ENCODE assay signal across 10 mouse cellular contexts in the genomic region with DNA sequence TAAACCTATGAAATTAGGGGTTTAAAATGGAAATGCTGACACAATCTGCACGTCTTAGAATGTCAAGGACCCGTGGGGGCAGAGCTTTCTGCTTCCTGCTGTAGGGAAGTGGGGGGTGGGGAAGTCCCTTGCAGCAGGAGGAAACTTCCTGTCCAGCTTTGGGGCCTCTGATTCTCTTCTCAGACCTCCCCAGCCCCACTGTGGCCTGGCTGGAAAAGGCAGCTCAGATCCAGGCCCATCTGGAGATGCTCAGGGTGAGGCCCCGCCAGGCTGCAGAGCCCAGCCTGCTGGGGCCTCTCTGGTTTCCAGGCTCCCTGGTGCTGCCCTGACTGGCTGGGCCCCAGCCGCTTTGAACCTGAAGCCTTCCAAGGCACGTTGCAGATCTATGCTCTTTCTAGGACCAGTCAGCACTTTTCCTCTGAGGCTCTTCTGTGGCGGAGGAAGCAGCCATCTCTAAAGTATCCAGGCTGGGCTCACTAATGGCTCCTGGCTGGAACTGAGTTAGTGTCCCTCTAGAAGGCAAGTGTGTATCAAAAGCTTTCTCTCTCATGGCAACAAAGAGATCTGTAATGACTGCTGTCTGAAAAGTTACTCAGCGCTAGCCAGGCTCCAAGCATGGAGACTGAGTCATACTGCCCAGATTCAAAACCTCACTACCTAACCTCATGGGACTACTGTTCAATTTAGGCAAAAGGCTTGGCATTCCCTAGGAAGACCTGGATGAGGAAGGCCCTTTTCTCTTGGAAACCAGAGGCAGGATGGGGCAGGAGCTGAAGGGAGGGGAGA. TPM values are rescaled to one million over a fixed set of nuclear protein-coding genes. Genes with fewer than 3 reads are reported as not detected.
DNase-seq lines count a peak whose midpoint lies in the region; ATAC-seq and TF ChIP-seq lines count a peak whose summit lies in the region.
"Had no signal": no experiment of that assay in that cellular context is flagged by ENCODE, and none has a peak within 500 bp of the region (broad histone marks: within the 10 kb centered on the region; RNA-seq: fewer than 3 reads in every experiment).

No protein-coding gene starts in this region.

- 33% methylated on average over 7 of the region's 7 CpGs for WGBS in heart, embryonic 11.5 days (ENCODE audit: insufficient replicate concordance)
- 22% methylated on average over 7 of the region's 7 CpGs for WGBS in limb, embryonic 13.5 days

- no peak overlapping the region for H3K9ac ChIP-seq in heart, embryonic 11.5 days (ENCODE audit: low read depth, low read length)
- H3K9ac ChIP-seq in CH12.LX (ENCODE audit: insufficient read depth, low read depth): peak overlapping the region; percentile 22; the same call in 1 of the 2 replicates
- peak overlapping the region; percentile 48 for H3K9ac ChIP-seq in limb, embryonic 13.5 days

- in situ Hi-C loops in CH12.LX (cut with MboI; ENCODE audit: low pct_ligation_motif_present, low pct_unique_long_range_greater_than_20kb, low sequenced_read_pairs): loop anchor here (5.0 kb wide), 1 partner anchor 40 kb away; no protein-coding TSS in a partner anchor

- H3K36me3 ChIP-seq in heart, embryonic 11.5 days (ENCODE audit: control insufficient read depth, insufficient read depth, low read length): no peaks in the 10 kb centered on the region
- no peaks in the 10 kb centered on the region for H3K36me3 ChIP-seq in CH12.LX (replicated peaks in 1 of 2; ENCODE audit: control insufficient read depth in 1 of 2, insufficient read depth in 1 of 2, low read length in 1 of 2)
- no peaks in the 10 kb centered on the region for H3K36me3 ChIP-seq in limb, embryonic 13.5 days

- TF ChIP-seq EP300 in CH12.LX (IDR thresholded peaks at IDR 0.05; ENCODE audit: low read length): peak; percentile 24; the same call in 1 of the 2 replicates

- TF ChIP-seq RAD21 in CH12.LX (IDR thresholded peaks at IDR 0.05; ENCODE audit: low read depth, low read length): no peak

- H3K27me3 ChIP-seq in heart, embryonic 11.5 days (ENCODE audit: control insufficient read depth, insufficient read depth, low read length): no peaks in the 10 kb centered on the region
- H3K27me3 ChIP-seq in CH12.LX (replicated peaks): no peaks in the 10 kb centered on the region
- H3K27me3 ChIP-seq in limb, embryonic 13.5 days: no peaks in the 10 kb centered on the region

- TF ChIP-seq CTCF in CH12.LX (conservative IDR thresholded peaks at IDR 0.05 in 1 of 2, IDR thresholded peaks at IDR 0.05 in 1 of 2; ENCODE audit: low read depth in 2 of 2, low read length in 2 of 2): no peak

- no peak for TF ChIP-seq POLR2A in CH12.LX (IDR thresholded peaks at IDR 0.05; ENCODE audit: low read depth, low read length)

- no peaks in the 10 kb centered on the region for H3K9me3 ChIP-seq in heart, embryonic 11.5 days (replicated peaks; ENCODE audit: control insufficient read depth, low read length)
- no peaks in the 10 kb centered on the region for H3K9me3 ChIP-seq in CH12.LX (replicated peaks; ENCODE audit: low read length)
- H3K9me3 ChIP-seq in limb, embryonic 13.5 days: no peaks in the 10 kb centered on the region

- H3K4me2 ChIP-seq in heart, embryonic 11.5 days: no peak overlapping the region
- H3K4me2 ChIP-seq in CH12.LX (ENCODE audit: insufficient read depth, low read depth, poor library complexity, severe bottlenecking): no peak overlapping the region
- H3K4me2 ChIP-seq in limb, embryonic 13.5 days (replicated peaks): 0 out of 2 replicates have a peak overlapping the region, but pooled peaks have one; percentile 7

- no peak overlapping the region for H3K4me3 ChIP-seq in heart, embryonic 11.5 days (ENCODE audit: low read depth, low read length)
- H3K4me3 ChIP-seq in CH12.LX (replicated peaks in 1 of 3; ENCODE audit: low read depth in 2 of 3, low read length in 2 of 3, poor library complexity in 1 of 3): no peak overlapping the region
- H3K4me3 ChIP-seq in limb, embryonic 13.5 days: no peak overlapping the region

- dilution Hi-C loops in CH12.LX (cut with MboI; ENCODE audit: extremely low pct_ligation_motif_present, extremely low pct_unique_long_range_greater_than_20kb, low sequenced_read_pairs): no loop called here

- H3K27ac ChIP-seq in heart, embryonic 11.5 days (ENCODE audit: low read depth, low read length): 0 out of 2 replicates have a peak overlapping the region, but pooled peaks have one; percentile 16
- no peak overlapping the region for H3K27ac ChIP-seq in CH12.LX (ENCODE audit: insufficient read depth, low read depth)
- H3K27ac ChIP-seq in limb, embryonic 13.5 days: peak overlapping the region; percentile 94

- DNase-seq in heart, adult 8-10 months (ENCODE audit: low spot score): no peak
- peak; percentile 75 for DNase-seq in CH12.LX (ENCODE audit: extremely low read depth)
- peak; percentile 59 for DNase-seq in forelimb bud, embryonic 11.5 days (ENCODE audit: low read depth, low spot score)
- DNase-seq in cerebellum, postnatal 4 days (ENCODE audit: low spot score in 2 of 2): no peak
- no peak for DNase-seq in right cerebral cortex, postnatal 14 days
- DNase-seq: cerebellum, adult 8-10 months; midbrain, embryonic 14.5 days had no signal

- no peak for ATAC-seq in heart, embryonic 11.5 days (replicated peaks; ENCODE audit: insufficient number of reproducible peaks, low FRiP score, low TSS enrichment)
- peak; percentile 73 for ATAC-seq in limb, embryonic 13.5 days (ENCODE audit: low FRiP score, low read depth)
- ATAC-seq in megakaryocyte progenitor cell, adult 5-6 weeks (replicated peaks; ENCODE audit: poor library complexity): no peak

- no peaks in the 10 kb centered on the region for H3K79me2 ChIP-seq in CH12.LX (replicated peaks; ENCODE audit: control insufficient read depth, extremely low read depth, insufficient read depth, poor library complexity, severe bottlenecking)

- peaks cover 7% of the 10 kb centered on the region; the same call in 1 of the 2 replicates for H3K4me1 ChIP-seq in heart, embryonic 11.5 days (ENCODE audit: control insufficient read depth, insufficient read depth, low read length)
- H3K4me1 ChIP-seq in CH12.LX (ENCODE audit: control insufficient read depth in 1 of 2, insufficient read depth in 2 of 2): peaks cover 11 to 17% of the 10 kb centered on the region in 2 experiments
- H3K4me1 ChIP-seq in limb, embryonic 13.5 days: peaks cover 35% of the 10 kb centered on the region

TF ChIP-seq in CH12.LX, 34 proteins besides CTCF, POLR2A, EP300 and RAD21:
- TF ChIP-seq CHD2 (IDR thresholded peaks at IDR 0.05; ENCODE audit: low read length) (peak; percentile 71), NELFE (IDR thresholded peaks at IDR 0.05; ENCODE audit: low read depth, low read length) (no peak), ZKSCAN1 (IDR thresholded peaks at IDR 0.05; ENCODE audit: borderline replicate concordance, low read depth, low read length) (no peak), E2F4 (IDR thresholded peaks at IDR 0.05; ENCODE audit: insufficient replicate concordance, low read depth, low read length) (no peak), ELF1 (IDR thresholded peaks at IDR 0.05; ENCODE audit: low read depth, low read length) (peak; percentile 70), NRF1 (IDR thresholded peaks at IDR 0.05; ENCODE audit: low read depth, low read length) (no peak), ZC3H11A (IDR thresholded peaks at IDR 0.05; ENCODE audit: low read depth, low read length) (no peak), RCOR1 (conservative IDR thresholded peaks at IDR 0.05; ENCODE audit: low read depth, low read length) (no peak), UBTF (IDR thresholded peaks at IDR 0.05; ENCODE audit: low read depth, low read length) (0 out of 2 replicates have a peak, but pooled peaks have one; percentile 19), BHLHE40 (IDR thresholded peaks at IDR 0.05; ENCODE audit: low read depth, low read length) (peak; percentile 42; the same call in 1 of the 2 replicates), MAFK (IDR thresholded peaks at IDR 0.05; ENCODE audit: insufficient replicate concordance, low read length) (0 out of 2 replicates have a peak, but pooled peaks have one; percentile 11), SIN3A (IDR thresholded peaks at IDR 0.05; ENCODE audit: low read length) (no peak)

RNA-seq across cellular contexts. Expression of gene Tbx4, which starts 55.8 kb away (rescaled TPM):
- polyA plus RNA-seq in heart, embryonic 11.5 days (2014; fragmentation: Nextera tagmentation; extraction: Ambion mirVana): 0.49 and 0.82 TPM in 2 replicates
- total RNA-seq in heart, adult 8-10 months (2022): not detected
- total RNA-seq in CH12.LX (2012; rRNA removed) (not detected in 2 replicates), CH12.LX (2014; rRNA removed) (not detected in 2 replicates)
- not detected in 2 replicates for polyA plus RNA-seq in CH12.LX (2012; ENCODE audit: insufficient read length, low read depth)
- polyA plus RNA-seq in limb, embryonic 13.5 days (2015; fragmentation: Nextera tagmentation; extraction: Ambion mirVana): 25.1 and 29.3 TPM in 2 replicates
- not detected in 2 replicates for total RNA-seq in megakaryocyte progenitor cell, adult 5-6 weeks (2015)
- not detected in 2 replicates for total RNA-seq in megakaryocyte progenitor cell, adult 5-6 weeks (2017)

Comparison
In these comparisons a context has a peak if more than half of its experiments do, and no peak if none do; other contexts are left out.
1. DNase-seq: peak in CH12.LX (single experiment) and forelimb bud, embryonic 11.5 days (single experiment); none in heart, adult 8-10 months (single experiment), cerebellum, postnatal 4 days (0 of 2) and right cerebral cortex, postnatal 14 days (single experiment).